Mouse (Mus musculus) liver, embryonic 14.5 days (tissue): ENCODE data around the gene Cd200r1. TPM values are rescaled to one million over a fixed set of nuclear protein-coding genes. Genes with fewer than 3 reads are reported as not detected.

Experiments
- ATAC-seq: fragments of 200-750 bp; cut with Nextera tagmentation; 2 replicates; pipeline ENCODE4 v1.8.0; 2017; ENCODE audit warnings: moderate number of reproducible peaks, mild to moderate bottlenecking, moderate library complexity; ENCODE audit not compliant: insufficient read depth
- DNase-seq, 3 experiments: peaks; one replicate each; pipeline ENCODE4 v3.0.0-alpha.2; 2012 to 2013; ENCODE audit warnings: low read depth in 3 of 3, low spot score in 3 of 3
- H3K27ac ChIP-seq: fragments of 300-500 bp; sonication (generic); 2 replicates; pipeline ENCODE4 v1.5.1; 2014; ENCODE audit warnings: moderate library complexity, mild to moderate bottlenecking, control low read depth, inconsistent platforms
- H3K27me3 ChIP-seq: fragments of 300-500 bp; sonication (generic); 2 replicates; pipeline ENCODE4 v1.6.1; 2014; ENCODE audit warnings: mild to moderate bottlenecking, low read length, moderate library complexity; ENCODE audit not compliant: control insufficient read depth, insufficient read depth
- H3K36me3 ChIP-seq: fragments of 300-500 bp; sonication (generic); replicated peaks from 2 replicates; pipeline ENCODE4 v1.6.1; 2014; ENCODE audit warnings: low read depth; ENCODE audit not compliant: control insufficient read depth, insufficient read depth
- H3K4me1 ChIP-seq, 2 experiments: fragments of 200-500 bp in 1 of 2; fragments of 300-500 bp in 1 of 2; sonication (generic) in 1 of 2; replicated peaks; 2 replicates each; pipeline ENCODE4 v1.6.1; 2012 to 2014; ENCODE audit warnings: antibody characterized with exemption in 1 of 2, inconsistent platforms in 1 of 2, low read length in 1 of 2; ENCODE audit not compliant: control insufficient read depth in 2 of 2, insufficient read depth in 2 of 2
- H3K4me2 ChIP-seq: fragments of 300-500 bp; sonication (generic); 2 replicates; pipeline ENCODE4 v1.6.1; 2014; ENCODE audit warnings: low read depth, mild to moderate bottlenecking, control low read depth, moderate library complexity
- H3K4me3 ChIP-seq, 2 experiments: fragments of 200-500 bp in 1 of 2; fragments of 300-500 bp in 1 of 2; sonication (generic) in 1 of 2; 2 replicates each; pipeline ENCODE4 v1.5.1; 2012 to 2014; ENCODE audit warnings: low read depth in 2 of 2, low read length in 2 of 2, mild to moderate bottlenecking in 2 of 2, control low read depth in 1 of 2, inconsistent platforms in 1 of 2, moderate library complexity in 1 of 2; ENCODE audit not compliant: insufficient read depth in 1 of 2
- H3K9ac ChIP-seq: fragments of 300-500 bp; sonication (generic); replicated peaks from 2 replicates; pipeline ENCODE4 v1.6.1; 2014; ENCODE audit warnings: mild to moderate bottlenecking, control low read depth, moderate library complexity
- H3K9me3 ChIP-seq: fragments of 300-500 bp; sonication (generic); 2 replicates; pipeline ENCODE4 v1.6.1; 2016; ENCODE audit warnings: low read length, mixed read lengths; ENCODE audit not compliant: control insufficient read depth
- CTCF ChIP-seq: IDR thresholded peaks from 2 replicates; pipeline ENCODE4 v1.5.1; 2016; ENCODE audit warnings: antibody characterized with exemption, low read depth, control low read depth
- EP300 ChIP-seq: IDR thresholded peaks from 2 replicates; pipeline ENCODE4 v1.6.1; 2016; ENCODE audit warnings: antibody characterized with exemption, low read depth
- WGBS: fragments of 180-500 bp; shearing (Covaris S2); extraction: QIAGEN DNeasy Blood & Tissue Kit; methylation state at CpG from one replicate; pipeline ENCODE4 v1.1.7; 2014; ENCODE audit not compliant: insufficient replicate concordance; 5-methylcytosine and 5-hydroxymethylcytosine counted together
- polyA plus RNA-seq, 2 experiments: library from polyadenylated mRNA; depleted of rRNA in 1 of 2; stranded (reverse) in 1 of 2; unstranded in 1 of 2; fragments of >200 nt; fragmentation: Nextera tagmentation in 1 of 2; extraction: Ambion mirVana in 1 of 2; gene quantifications; 2 replicates each; pipeline versions ENCODE4 v1.2.1 to v1.2.3; 2012 to 2014

Cd200r1 gene
- polyA plus RNA-seq, 2 experiments: 2.1 to 3.4 TPM

DNA sequence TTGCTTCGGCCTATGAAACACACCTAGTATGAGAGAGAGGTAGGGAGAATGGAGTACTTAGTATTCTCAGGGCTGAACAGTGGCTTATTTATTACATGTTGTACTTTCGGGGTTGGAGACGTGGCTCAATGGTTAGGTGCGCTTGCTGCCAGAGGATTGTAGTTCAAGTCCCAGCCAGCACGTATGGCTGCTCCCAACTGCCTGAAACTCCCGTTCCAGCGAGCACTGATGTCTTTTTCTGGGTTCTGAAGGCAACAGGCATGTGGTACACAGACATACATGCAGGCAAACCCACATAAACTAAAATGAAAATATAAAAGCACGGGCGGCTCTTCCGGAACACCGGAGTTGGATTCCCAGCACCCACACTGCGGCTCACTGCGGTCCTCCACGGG lies 20.1 kb upstream of the Cd200r1 start:
- Histone ChIP-seq H3K4me1 (peaks cover 8 to 12% of the 10 kb centered on the region in 2 experiments), H3K9me3 (no peaks in the 10 kb centered on the region), H3K36me3 (peaks cover 8% of the 10 kb centered on the region; the same call in 1 of the 2 replicates), H3K4me3 (peak overlapping the region; percentile 78 to 91), H3K27me3 (no peaks in the 10 kb centered on the region), H3K9ac (peak overlapping the region; percentile 71), H3K27ac (peak overlapping the region; percentile 67), H3K4me2 (peak overlapping the region; percentile 91)
- peak; percentile 29 for ATAC-seq
- no peak for TF ChIP-seq CTCF
- no peak for TF ChIP-seq EP300
- WGBS: 7% methylated on average over 14 of the region's 14 CpGs
- no peak for DNase-seq

- Histone ChIP-seq H3K4me3 (peak within 1 kb of the TSS; percentile 78 to 91), H3K9ac (peak within 1 kb of the TSS; percentile 71), H3K9me3 (no peaks in the 10 kb centered on the region), H3K4me2 (peak within 1 kb of the TSS; percentile 91), H3K27ac (peak within 1 kb of the TSS; percentile 67), H3K27me3 (no peaks in the 10 kb centered on the region), H3K36me3 (peaks cover 8% of the 10 kb centered on the region; the same call in 1 of the 2 replicates), H3K4me1 (peaks cover 8 to 12% of the 10 kb centered on the region in 2 experiments)
- DNase-seq (peak; percentile 66 to 77 (median 69)), ATAC-seq (peak; percentile 94)
- under 1% methylated on average over 47 of the region's 47 CpGs for WGBS
- TF ChIP-seq CTCF (no peak), EP300 (0 out of 2 replicates have a peak, but pooled peaks have one; percentile 22)
Observed at GRCm38 (mm10) chr16:44745866-44746562, 19.5 kb upstream of the Cd200r1 start, which contains the start of gene Gtpbp8. TSS of gene Gtpbp8 (minus strand) at chr16:44746363.

GRCm38 (mm10) chr16:44748007-44748406 lies 17.5 kb upstream of the Cd200r1 start:
- no peak overlapping the region for H3K9ac ChIP-seq
- TF ChIP-seq CTCF (no peak), EP300 (no peak)
- DNase-seq (no peak), ATAC-seq (no peak)
- peaks cover 8 to 12% of the 10 kb centered on the region in 2 experiments for H3K4me1 ChIP-seq
- no peak overlapping the region for H3K27ac ChIP-seq
- H3K27me3 ChIP-seq: no peaks in the 10 kb centered on the region
- WGBS: 45% methylated on average over 3 of the region's 3 CpGs
- H3K4me3 ChIP-seq: no peak overlapping the region
- no peaks in the 10 kb centered on the region for H3K36me3 ChIP-seq
- no peaks in the 10 kb centered on the region for H3K9me3 ChIP-seq
- H3K4me2 ChIP-seq: no peak overlapping the region

DNA sequence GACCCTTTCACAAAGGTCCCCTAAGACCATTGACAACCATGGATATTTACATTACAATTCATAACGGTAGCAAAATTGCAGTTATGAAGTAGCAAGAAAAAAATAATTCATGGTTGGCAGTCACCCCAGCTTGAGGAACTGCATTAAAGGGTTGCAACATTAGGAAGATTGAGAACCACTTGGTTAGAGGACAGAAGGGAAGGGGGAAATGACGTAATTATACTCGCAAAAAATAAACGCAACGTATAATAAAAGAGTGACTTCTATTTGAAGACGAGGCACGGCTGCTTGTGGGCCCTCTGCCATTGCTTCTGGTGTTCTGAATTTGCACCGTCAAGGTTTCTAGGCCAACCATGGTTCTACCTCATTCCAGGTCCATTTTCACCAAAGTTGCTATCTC lies 7.8 kb upstream of the Cd200r1 start:
- H3K27me3 ChIP-seq: no peaks in the 10 kb centered on the region
- TF ChIP-seq EP300 (no peak), CTCF (no peak)
- H3K9me3 ChIP-seq: no peaks in the 10 kb centered on the region
- no peak overlapping the region for H3K9ac ChIP-seq
- H3K4me1 ChIP-seq: no peaks in the 10 kb centered on the region
- WGBS: 63% methylated on average over 8 of the region's 8 CpGs
- H3K27ac ChIP-seq: no peak overlapping the region
- no peaks in the 10 kb centered on the region for H3K36me3 ChIP-seq
- ATAC-seq (no peak), DNase-seq (no peak)
- H3K4me2 ChIP-seq: no peak overlapping the region
- no peak overlapping the region for H3K4me3 ChIP-seq

- 25% methylated on average over 1 of the region's 1 CpGs for WGBS
- Histone ChIP-seq H3K27ac (no peak overlapping the region), H3K36me3 (no peaks in the 10 kb centered on the region), H3K4me3 (no peak overlapping the region), H3K4me2 (no peak overlapping the region), H3K9me3 (no peaks in the 10 kb centered on the region), H3K4me1 (peaks cover 0 to 7% of the 10 kb centered on the region in 2 experiments; a peak in 3 of 4 replicates), H3K27me3 (no peaks in the 10 kb centered on the region), H3K9ac (no peak overlapping the region)
- TF ChIP-seq EP300 (no peak), CTCF (peak; percentile 5; the same call in 1 of the 2 replicates)
- no peak for DNase-seq
- ATAC-seq: no peak
Observed at GRCm38 (mm10) chr16:44761811-44762210, 3.7 kb upstream of the Cd200r1 start.
